Mouse (Mus musculus): ENCODE results near the gene Parg. TPM values are rescaled to one million over a fixed set of nuclear protein-coding genes. Genes with fewer than 3 reads are reported as not detected.

Gene Parg
- total and polyA plus RNA-seq, 3 experiments = 32.6 to 43.8 TPM; not detected in 1

DNA sequence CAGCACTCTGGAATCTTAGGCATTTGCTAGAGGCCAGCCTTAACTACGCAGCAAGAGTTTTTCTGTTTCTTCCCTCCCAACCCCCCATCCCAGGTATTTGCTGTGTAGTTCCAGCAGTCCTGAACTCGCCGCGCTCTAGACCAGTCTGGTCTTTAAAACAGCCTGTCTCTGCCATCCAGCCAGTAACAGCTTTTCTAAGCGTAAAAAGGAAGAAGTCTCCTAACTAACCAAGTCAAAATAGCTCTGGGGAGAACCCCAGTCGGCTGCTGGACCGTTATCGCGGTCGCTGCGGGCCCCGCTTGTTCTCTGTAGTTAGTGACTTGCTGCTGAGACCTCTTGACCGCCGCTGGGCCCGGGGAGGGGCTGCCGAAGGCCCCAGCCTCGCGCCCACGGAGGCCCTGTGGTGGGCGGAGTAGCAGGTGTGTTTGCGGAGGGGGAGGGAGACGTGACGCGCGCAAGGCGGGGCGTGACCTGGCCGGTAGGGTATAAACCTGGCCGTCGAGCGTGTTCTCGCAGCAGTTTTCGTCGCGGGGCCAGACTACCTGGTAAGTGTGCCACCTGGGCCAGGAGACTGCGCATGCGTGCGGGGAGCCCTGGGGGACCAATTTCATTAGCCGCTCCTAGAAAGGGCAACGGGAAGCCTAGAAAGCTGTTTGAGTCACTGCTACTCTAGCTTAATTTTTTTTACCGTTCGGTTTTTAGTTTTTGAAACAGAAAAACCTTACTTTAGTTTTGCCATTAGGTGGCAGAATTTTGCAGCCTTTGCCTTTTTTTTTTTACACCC is 36.3 kb upstream of the Parg start (continued):
- TF ChIP-seq USF2 (IDR thresholded peaks at IDR 0.05; ENCODE audit: borderline replicate concordance in 1 of 2, insufficient read depth in 1 of 2, low read depth in 1 of 2, low read length in 2 of 2) = no peak

GRCm38 (mm10) chr14:32166062-32166441 is 35.7 kb upstream of the Parg start:
- no peaks in the 10 kb centered on the region for H3K9me3 ChIP-seq (replicated peaks; ENCODE audit: insufficient read depth, low read length)
- TF ChIP-seq ELF1 (IDR thresholded peaks at IDR 0.05; ENCODE audit: low read depth, low read length) (no peak), MXI1 (IDR thresholded peaks at IDR 0.05; ENCODE audit: low read depth, low read length) (peak; percentile 3; the same call in 1 of the 2 replicates)
- H3K79me2 ChIP-seq (ENCODE audit: control insufficient read depth, insufficient read depth, low read length, poor library complexity) = peaks cover 60% of the 10 kb centered on the region
- H3K27me3 ChIP-seq (ENCODE audit: control insufficient read depth in 1 of 2, insufficient read depth in 2 of 2, low read length in 2 of 2) = no peaks in the 10 kb centered on the region
- peaks cover 33 to 48% of the 10 kb centered on the region in 2 experiments for H3K4me1 ChIP-seq (ENCODE audit: control insufficient read depth in 1 of 2, insufficient read depth in 2 of 2, low read length in 2 of 2)
- peak overlapping the region; percentile 59 for H3K9ac ChIP-seq (ENCODE audit: control insufficient read depth, low read depth, low read length, poor library complexity, severe bottlenecking)
- peak overlapping the region; percentile 44 to 52 for H3K4me3 ChIP-seq (ENCODE audit: control insufficient read depth in 1 of 2, insufficient read depth in 1 of 2, low read depth in 2 of 2, low read length in 2 of 2)
- H3K27ac ChIP-seq (ENCODE audit: control insufficient read depth, low read depth, low read length) = peak overlapping the region; percentile 94
- no peak for DNase-seq (ENCODE audit: low read depth, low spot score)
- H3K36me3 ChIP-seq (ENCODE audit: control insufficient read depth in 1 of 2, insufficient read depth in 2 of 2, low read length in 2 of 2) = peaks cover 0 to 76% of the 10 kb centered on the region in 2 experiments; a peak in 3 of 4 replicates

GRCm38 (mm10) chr14:32166840-32167239 is 34.9 kb upstream of the Parg start:
- H3K9me3 ChIP-seq (replicated peaks; ENCODE audit: insufficient read depth, low read length) = no peaks in the 10 kb centered on the region
- peaks cover 54% of the 10 kb centered on the region for H3K79me2 ChIP-seq (ENCODE audit: control insufficient read depth, insufficient read depth, low read length, poor library complexity)
- H3K9ac ChIP-seq (ENCODE audit: control insufficient read depth, low read depth, low read length, poor library complexity, severe bottlenecking) = peak overlapping the region; percentile 59
- H3K27ac ChIP-seq (ENCODE audit: control insufficient read depth, low read depth, low read length) = peak overlapping the region; percentile 94
- peaks cover 33 to 40% of the 10 kb centered on the region in 2 experiments for H3K4me1 ChIP-seq (ENCODE audit: control insufficient read depth in 1 of 2, insufficient read depth in 2 of 2, low read length in 2 of 2)
- peak; percentile 32 for DNase-seq (ENCODE audit: low read depth, low spot score)
- peaks cover 1 to 69% of the 10 kb centered on the region in 2 experiments; a peak in 3 of 4 replicates for H3K36me3 ChIP-seq (ENCODE audit: control insufficient read depth in 1 of 2, insufficient read depth in 2 of 2, low read length in 2 of 2)
- TF ChIP-seq SIN3A (IDR thresholded peaks at IDR 0.05; ENCODE audit: low read length) (no peak), USF1 (IDR thresholded peaks at IDR 0.05; ENCODE audit: low read depth, low read length) (no peak), POLR2AphosphoS2 (IDR thresholded peaks at IDR 0.05; ENCODE audit: low read length) (no peak), ZMIZ1 (IDR thresholded peaks at IDR 0.05; ENCODE audit: low read depth, low read length) (no peak), CHD1 (IDR thresholded peaks at IDR 0.05; ENCODE audit: low read depth, low read length) (no peak), NELFE (IDR thresholded peaks at IDR 0.05; ENCODE audit: low read depth, low read length) (no peak), ZC3H11A (IDR thresholded peaks at IDR 0.05; ENCODE audit: low read depth, low read length) (no peak), SMC3 (IDR thresholded peaks at IDR 0.05; ENCODE audit: low read depth, low read length) (no peak), RCOR1 (IDR thresholded peaks at IDR 0.05; ENCODE audit: low read depth, low read length) (no peak), ELF1 (IDR thresholded peaks at IDR 0.05; ENCODE audit: low read depth, low read length) (no peak), MXI1 (IDR thresholded peaks at IDR 0.05; ENCODE audit: low read depth, low read length) (no peak), ETS1 (IDR thresholded peaks at IDR 0.05; ENCODE audit: low read depth, low read length) (no peak), POLR2AphosphoS5 (IDR thresholded peaks at IDR 0.05; ENCODE audit: borderline replicate concordance, low read depth, low read length) (no peak), MAZ (IDR thresholded peaks at IDR 0.05; ENCODE audit: low read depth, low read length) (no peak), MAX (IDR thresholded peaks at IDR 0.05; ENCODE audit: low read length) (no peak), USF2 (IDR thresholded peaks at IDR 0.05; ENCODE audit: borderline replicate concordance in 1 of 2, insufficient read depth in 1 of 2, low read depth in 1 of 2, low read length in 2 of 2) (no peak), TAL1 (IDR thresholded peaks at IDR 0.05; ENCODE audit: low read length) (no peak), KAT2A (conservative IDR thresholded peaks at IDR 0.05; ENCODE audit: low read depth, low read length) (no peak), BHLHE40 (IDR thresholded peaks at IDR 0.05; ENCODE audit: borderline replicate concordance, low read depth, low read length) (no peak)
- peak overlapping the region; percentile 44 to 52 for H3K4me3 ChIP-seq (ENCODE audit: control insufficient read depth in 1 of 2, insufficient read depth in 1 of 2, low read depth in 2 of 2, low read length in 2 of 2)
- H3K27me3 ChIP-seq (ENCODE audit: control insufficient read depth in 1 of 2, insufficient read depth in 2 of 2, low read length in 2 of 2) = no peaks in the 10 kb centered on the region

Data from MEL (cell line).